Mouse (Mus musculus): ENCODE data around the gene Fam25c. TPM values are rescaled to one million over a fixed set of nuclear protein-coding genes. Genes with fewer than 3 reads are reported as not detected.

The Fam25c gene
- not detected in 2 replicates for polyA plus RNA-seq (2014; fragmentation: Nextera tagmentation; extraction: Ambion mirVana)

DNA sequence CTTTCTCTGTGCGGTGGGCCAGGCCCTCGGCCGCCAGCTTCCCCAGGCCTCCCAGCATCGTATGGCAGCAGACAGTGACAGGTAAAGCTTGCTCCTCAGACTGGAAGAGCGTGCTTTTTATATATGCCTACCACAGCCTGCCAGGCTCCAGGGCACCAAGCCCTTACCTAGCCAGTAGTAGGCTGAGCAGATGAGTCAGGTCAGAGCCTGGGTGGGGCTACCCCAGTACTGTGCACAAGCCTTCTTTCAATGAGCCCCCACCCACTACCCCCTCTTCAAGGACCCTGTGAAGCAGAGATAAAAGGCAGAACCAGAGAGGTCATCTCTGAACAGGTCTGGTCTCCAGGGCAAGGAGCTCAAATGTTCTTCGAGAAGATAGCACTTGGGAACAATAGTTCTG, at the start of gene Fam25c:
Fam25c (minus strand) TSS at position 133 of the 400 bp plus-strand sequence.
- Histone ChIP-seq H3K36me3 (ENCODE audit: control insufficient read depth, insufficient read depth, low read length) (no peaks in the 10 kb centered on the region), H3K4me1 (ENCODE audit: control insufficient read depth in 2 of 2, insufficient read depth in 2 of 2, low read length in 2 of 2) (0 out of 4 replicates have a peak, but pooled peaks cover 0 to 3% of the 10 kb centered on the region in 2 experiments), H3K9me3 (ENCODE audit: control insufficient read depth, low read length) (no peaks in the 10 kb centered on the region), H3K9ac (ENCODE audit: low read length) (no peak within 1 kb of the TSS), H3K4me2 (ENCODE audit: low read length) (no peak within 1 kb of the TSS), H3K27me3 (ENCODE audit: control insufficient read depth, insufficient read depth, low read length) (no peaks in the 10 kb centered on the region), H3K27ac (replicated peaks in 1 of 2; ENCODE audit: control insufficient read depth in 1 of 2, insufficient read depth in 1 of 2, low read depth in 2 of 2, low read length in 2 of 2) (no peak within 1 kb of the TSS), H3K4me3 (ENCODE audit: control insufficient read depth in 1 of 2, insufficient read depth in 1 of 2, low read depth in 1 of 2, low read length in 2 of 2) (no peak within 1 kb of the TSS)
- WGBS: 69% methylated on average over 6 of the region's 6 CpGs
- ATAC-seq (ENCODE audit: insufficient number of reproducible peaks, insufficient read depth, low FRiP score, low read depth): no peak

DNA sequence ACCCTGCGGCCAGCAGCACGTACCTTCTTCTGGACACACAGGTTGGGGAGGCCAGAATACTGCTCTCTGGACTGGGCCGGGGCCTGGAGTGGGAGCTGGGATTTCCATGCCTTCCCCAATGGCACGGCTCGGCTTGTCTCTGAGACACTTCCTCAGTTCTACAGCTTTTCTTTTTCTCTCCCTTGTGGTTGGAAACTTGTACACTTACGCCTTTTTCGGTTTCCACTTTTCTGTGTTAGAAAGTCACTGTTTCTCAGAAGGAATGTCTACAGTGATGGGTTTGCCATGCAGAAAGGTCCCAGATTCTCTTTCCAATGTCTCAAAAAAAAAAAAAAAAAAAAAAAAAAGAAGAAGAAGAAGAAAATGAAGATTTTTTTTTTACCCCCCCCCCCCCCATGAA, 48.2 kb upstream of the Fam25c start:
- 95% methylated on average over 7 of the region's 7 CpGs for WGBS
- H3K36me3 ChIP-seq (ENCODE audit: control insufficient read depth, insufficient read depth, low read length): peaks cover 84% of the 10 kb centered on the region
- H3K27me3 ChIP-seq (ENCODE audit: control insufficient read depth, insufficient read depth, low read length): no peaks in the 10 kb centered on the region
- H3K4me2 ChIP-seq (ENCODE audit: low read length): no peak overlapping the region
- peaks cover 11% of the 10 kb centered on the region in 2 experiments; a peak in 3 of 4 replicates for H3K4me1 ChIP-seq (ENCODE audit: control insufficient read depth in 2 of 2, insufficient read depth in 2 of 2, low read length in 2 of 2)
- H3K9me3 ChIP-seq (ENCODE audit: control insufficient read depth, low read length): no peaks in the 10 kb centered on the region
- H3K27ac ChIP-seq (replicated peaks in 1 of 2; ENCODE audit: control insufficient read depth in 1 of 2, insufficient read depth in 1 of 2, low read depth in 2 of 2, low read length in 2 of 2): peak overlapping the region in 1 of 2 experiments; percentile 29; a peak in 1 of 4 replicates
- no peak for ATAC-seq (ENCODE audit: insufficient number of reproducible peaks, insufficient read depth, low FRiP score, low read depth)
- H3K4me3 ChIP-seq (ENCODE audit: control insufficient read depth in 1 of 2, insufficient read depth in 1 of 2, low read depth in 1 of 2, low read length in 2 of 2): no peak overlapping the region
- no peak overlapping the region for H3K9ac ChIP-seq (ENCODE audit: low read length)

- no peaks in the 10 kb centered on the region for H3K9me3 ChIP-seq (ENCODE audit: control insufficient read depth, low read length)
- H3K27me3 ChIP-seq (ENCODE audit: control insufficient read depth, insufficient read depth, low read length): no peaks in the 10 kb centered on the region
- H3K4me1 ChIP-seq (ENCODE audit: control insufficient read depth in 2 of 2, insufficient read depth in 2 of 2, low read length in 2 of 2): peaks cover 11 to 12% of the 10 kb centered on the region in 2 experiments; a peak in 3 of 4 replicates
- 53% methylated on average over 8 of the region's 8 CpGs for WGBS
- ATAC-seq (ENCODE audit: insufficient number of reproducible peaks, insufficient read depth, low FRiP score, low read depth): no peak
- no peak overlapping the region for H3K4me2 ChIP-seq (ENCODE audit: low read length)
- H3K9ac ChIP-seq (ENCODE audit: low read length): no peak overlapping the region
- H3K36me3 ChIP-seq (ENCODE audit: control insufficient read depth, insufficient read depth, low read length): peaks cover 84% of the 10 kb centered on the region
- no peak overlapping the region for H3K4me3 ChIP-seq (ENCODE audit: control insufficient read depth in 1 of 2, insufficient read depth in 1 of 2, low read depth in 1 of 2, low read length in 2 of 2)
- peak overlapping the region in 1 of 2 experiments; percentile 29; a peak in 1 of 4 replicates for H3K27ac ChIP-seq (replicated peaks in 1 of 2; ENCODE audit: control insufficient read depth in 1 of 2, insufficient read depth in 1 of 2, low read depth in 2 of 2, low read length in 2 of 2)
Measured at GRCm38 (mm10) chr14:34402871-34403270, 47.6 kb upstream of the Fam25c start.

GRCm38 (mm10) chr14:34401135-34401534, 45.9 kb upstream of the Fam25c start:
- no peak overlapping the region for H3K4me2 ChIP-seq (ENCODE audit: low read length)
- H3K9ac ChIP-seq (ENCODE audit: low read length): no peak overlapping the region
- no peak overlapping the region for H3K4me3 ChIP-seq (ENCODE audit: control insufficient read depth in 1 of 2, insufficient read depth in 1 of 2, low read depth in 1 of 2, low read length in 2 of 2)
- no peak for ATAC-seq (ENCODE audit: insufficient number of reproducible peaks, insufficient read depth, low FRiP score, low read depth)
- peaks cover 11 to 14% of the 10 kb centered on the region in 2 experiments; a peak in 3 of 4 replicates for H3K4me1 ChIP-seq (ENCODE audit: control insufficient read depth in 2 of 2, insufficient read depth in 2 of 2, low read length in 2 of 2)
- WGBS: 57% methylated on average over 6 of the region's 6 CpGs
- no peaks in the 10 kb centered on the region for H3K9me3 ChIP-seq (ENCODE audit: control insufficient read depth, low read length)
- no peak overlapping the region for H3K27ac ChIP-seq (replicated peaks in 1 of 2; ENCODE audit: control insufficient read depth in 1 of 2, insufficient read depth in 1 of 2, low read depth in 2 of 2, low read length in 2 of 2)
- no peaks in the 10 kb centered on the region for H3K27me3 ChIP-seq (ENCODE audit: control insufficient read depth, insufficient read depth, low read length)
- peaks cover 71% of the 10 kb centered on the region for H3K36me3 ChIP-seq (ENCODE audit: control insufficient read depth, insufficient read depth, low read length)

- Histone ChIP-seq H3K36me3 (ENCODE audit: control insufficient read depth, insufficient read depth, low read length) (peaks cover 62% of the 10 kb centered on the region), H3K27ac (replicated peaks in 1 of 2; ENCODE audit: control insufficient read depth in 1 of 2, insufficient read depth in 1 of 2, low read depth in 2 of 2, low read length in 2 of 2) (no peak overlapping the region), H3K4me2 (ENCODE audit: low read length) (no peak overlapping the region), H3K27me3 (ENCODE audit: control insufficient read depth, insufficient read depth, low read length) (no peaks in the 10 kb centered on the region), H3K9me3 (ENCODE audit: control insufficient read depth, low read length) (no peaks in the 10 kb centered on the region), H3K4me3 (ENCODE audit: control insufficient read depth in 1 of 2, insufficient read depth in 1 of 2, low read depth in 1 of 2, low read length in 2 of 2) (no peak overlapping the region), H3K4me1 (ENCODE audit: control insufficient read depth in 2 of 2, insufficient read depth in 2 of 2, low read length in 2 of 2) (peaks cover 10 to 14% of the 10 kb centered on the region in 2 experiments; a peak in 3 of 4 replicates), H3K9ac (ENCODE audit: low read length) (no peak overlapping the region)
- WGBS: 86% methylated on average over 3 of the region's 3 CpGs
- ATAC-seq (ENCODE audit: insufficient number of reproducible peaks, insufficient read depth, low FRiP score, low read depth): no peak
Measured at GRCm38 (mm10) chr14:34400021-34400420, 44.8 kb upstream of the Fam25c start.

DNA sequence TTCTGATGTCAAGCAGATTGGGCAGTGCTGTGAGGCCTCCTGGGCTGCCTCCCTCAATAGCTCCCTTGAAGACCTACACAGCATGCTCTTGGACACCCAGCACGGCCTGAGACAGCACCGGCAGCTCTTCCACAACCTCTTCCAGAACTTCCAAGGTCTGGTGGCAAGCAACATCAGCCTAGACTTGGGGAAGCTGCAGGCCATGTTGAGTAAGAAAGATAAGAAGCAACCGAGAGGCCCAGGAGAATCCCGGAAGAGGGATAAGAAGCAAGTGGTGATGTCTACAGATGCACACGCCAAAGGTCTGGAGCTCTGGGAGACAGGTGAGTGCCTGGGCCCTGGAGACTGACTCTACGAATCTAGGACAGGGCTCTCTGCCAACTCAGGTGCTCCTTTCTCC, 44.1 kb upstream of the Fam25c start:
- 84% methylated on average over 6 of the region's 6 CpGs for whole genome bisulfite sequencing
- Histone ChIP-seq H3K4me1 (ENCODE audit: control insufficient read depth in 2 of 2, insufficient read depth in 2 of 2, low read length in 2 of 2) (peaks cover 7 to 11% of the 10 kb centered on the region in 2 experiments; a peak in 3 of 4 replicates), H3K27me3 (ENCODE audit: control insufficient read depth, insufficient read depth, low read length) (no peaks in the 10 kb centered on the region), H3K27ac (replicated peaks in 1 of 2; ENCODE audit: control insufficient read depth in 1 of 2, insufficient read depth in 1 of 2, low read depth in 2 of 2, low read length in 2 of 2) (no peak overlapping the region), H3K36me3 (ENCODE audit: control insufficient read depth, insufficient read depth, low read length) (peaks cover 55% of the 10 kb centered on the region), H3K4me2 (ENCODE audit: low read length) (no peak overlapping the region), H3K4me3 (ENCODE audit: control insufficient read depth in 1 of 2, insufficient read depth in 1 of 2, low read depth in 1 of 2, low read length in 2 of 2) (no peak overlapping the region), H3K9ac (ENCODE audit: low read length) (no peak overlapping the region), H3K9me3 (ENCODE audit: control insufficient read depth, low read length) (no peaks in the 10 kb centered on the region)
- ATAC-seq (ENCODE audit: insufficient number of reproducible peaks, insufficient read depth, low FRiP score, low read depth): no peak

GRCm38 (mm10) chr14:34398901-34399300, 43.7 kb upstream of the Fam25c start:
- 85% methylated on average over 21 of the region's 21 CpGs for WGBS
- Histone ChIP-seq H3K4me3 (ENCODE audit: control insufficient read depth in 1 of 2, insufficient read depth in 1 of 2, low read depth in 1 of 2, low read length in 2 of 2) (no peak overlapping the region), H3K27ac (replicated peaks in 1 of 2; ENCODE audit: control insufficient read depth in 1 of 2, insufficient read depth in 1 of 2, low read depth in 2 of 2, low read length in 2 of 2) (no peak overlapping the region), H3K9me3 (ENCODE audit: control insufficient read depth, low read length) (no peaks in the 10 kb centered on the region), H3K27me3 (ENCODE audit: control insufficient read depth, insufficient read depth, low read length) (no peaks in the 10 kb centered on the region), H3K9ac (ENCODE audit: low read length) (no peak overlapping the region), H3K4me1 (ENCODE audit: control insufficient read depth in 2 of 2, insufficient read depth in 2 of 2, low read length in 2 of 2) (peaks cover 7 to 11% of the 10 kb centered on the region in 2 experiments; a peak in 3 of 4 replicates), H3K36me3 (ENCODE audit: control insufficient read depth, insufficient read depth, low read length) (peaks cover 52% of the 10 kb centered on the region), H3K4me2 (ENCODE audit: low read length) (no peak overlapping the region)
- ATAC-seq (ENCODE audit: insufficient number of reproducible peaks, insufficient read depth, low FRiP score, low read depth): no peak

DNA sequence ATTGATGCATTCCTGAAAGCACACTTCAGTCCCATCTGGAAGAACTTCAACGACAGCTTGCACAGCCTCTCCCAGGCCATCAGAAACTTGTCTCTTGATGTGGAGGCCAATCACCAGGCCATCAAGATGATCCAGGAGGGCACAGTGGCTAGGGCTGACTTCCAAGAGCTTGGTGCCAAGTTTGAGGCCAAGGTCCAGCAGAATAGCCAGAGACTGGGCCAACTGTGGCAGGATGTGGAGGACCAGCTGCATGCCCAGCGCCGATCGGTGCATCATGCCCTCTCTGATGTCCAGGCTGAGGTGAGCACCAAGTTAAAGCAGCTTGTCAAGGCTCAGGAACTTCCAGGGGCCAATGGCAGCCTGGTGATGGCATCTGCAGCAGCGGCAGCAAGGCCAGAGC, 42.6 kb upstream of the Fam25c start:
- WGBS: 86% methylated on average over 5 of the region's 5 CpGs
- no peak overlapping the region for H3K27ac ChIP-seq (replicated peaks in 1 of 2; ENCODE audit: control insufficient read depth in 1 of 2, insufficient read depth in 1 of 2, low read depth in 2 of 2, low read length in 2 of 2)
- H3K4me1 ChIP-seq (ENCODE audit: control insufficient read depth in 2 of 2, insufficient read depth in 2 of 2, low read length in 2 of 2): peaks cover 2 to 6% of the 10 kb centered on the region in 2 experiments; a peak in 2 of 4 replicates
- no peak overlapping the region for H3K4me2 ChIP-seq (ENCODE audit: low read length)
- ATAC-seq (ENCODE audit: insufficient number of reproducible peaks, insufficient read depth, low FRiP score, low read depth): no peak
- no peaks in the 10 kb centered on the region for H3K9me3 ChIP-seq (ENCODE audit: control insufficient read depth, low read length)
- H3K27me3 ChIP-seq (ENCODE audit: control insufficient read depth, insufficient read depth, low read length): no peaks in the 10 kb centered on the region
- H3K36me3 ChIP-seq (ENCODE audit: control insufficient read depth, insufficient read depth, low read length): peaks cover 45% of the 10 kb centered on the region
- no peak overlapping the region for H3K9ac ChIP-seq (ENCODE audit: low read length)
- H3K4me3 ChIP-seq (ENCODE audit: control insufficient read depth in 1 of 2, insufficient read depth in 1 of 2, low read depth in 1 of 2, low read length in 2 of 2): no peak overlapping the region
